Mouse (Mus musculus) spleen, adult 2 months (tissue): ENCODE data around the gene Tenm2.

Experiments used
- CTCF ChIP-seq: fragments of 200-500 bp; IDR thresholded peaks from 2 replicates; pipeline ENCODE4 v1.5.1; 2011; ENCODE audit warnings: mild to moderate bottlenecking, inconsistent platforms; ENCODE audit not compliant: insufficient read depth, insufficient read length, insufficient replicate concordance; ENCODE audit errors: extremely low read depth
- POLR2A ChIP-seq: fragments of 200-500 bp; IDR thresholded peaks from 2 replicates; pipeline ENCODE4 v1.6.1; 2011; ENCODE audit warnings: low read depth, low read length, inconsistent platforms

DNA sequence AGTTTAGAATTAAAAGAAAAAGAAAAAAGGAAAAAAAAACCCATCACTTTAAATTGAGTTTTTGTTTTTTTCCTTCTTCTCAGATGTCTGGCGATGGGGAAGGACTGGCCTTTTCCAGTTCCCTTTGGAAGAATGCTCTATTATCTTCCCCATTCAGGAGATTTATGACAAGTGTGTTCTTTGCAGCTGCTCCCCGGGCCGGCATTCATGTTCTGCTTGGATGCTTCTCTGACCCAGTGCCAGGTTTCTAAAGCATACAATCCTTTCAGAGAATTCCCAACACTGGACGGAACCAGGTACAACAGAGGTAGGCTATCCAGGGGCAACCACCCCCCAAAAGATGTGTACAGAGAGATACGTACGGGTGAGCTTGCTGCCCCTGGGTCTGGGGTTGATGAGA lies 1132.2 kb downstream of the Tenm2 start:
- TF ChIP-seq POLR2A: no peak
- TF ChIP-seq CTCF: no peak
